Mouse (Mus musculus) G1E (cell line): Measurements from ENCODE around the gene Fastkd1.

Experiments
- CTCF ChIP-seq: IDR thresholded peaks from 2 replicates; pipeline ENCODE4 v1.5.1; 2012; ENCODE audit warnings: low read depth, low read length, inconsistent platforms, mixed read lengths
- GATA1 ChIP-seq: IDR thresholded peaks from 2 replicates; pipeline ENCODE4 v1.6.1; 2012; ENCODE audit warnings: borderline replicate concordance, low read length, inconsistent platforms, mixed read lengths
- GATA2 ChIP-seq: IDR thresholded peaks from 2 replicates; pipeline ENCODE4 v1.6.1; 2012; ENCODE audit warnings: low read depth, low read length, inconsistent platforms, borderline replicate concordance
- TAL1 ChIP-seq: conservative IDR thresholded peaks from 2 replicates; pipeline ENCODE4 v1.6.1; 2012; ENCODE audit warnings: low read depth, low read length, inconsistent platforms, mixed read lengths

- TF ChIP-seq CTCF (no peak), TAL1 (no peak), GATA1 (no peak), GATA2 (no peak)
Observed at GRCm38 (mm10) chr2:69716483-69716882, 3.2 kb upstream of the Fastkd1 start.
